Mouse (Mus musculus): Measurements from ENCODE around the gene Nrxn3. TPM values are rescaled to one million over a fixed set of nuclear protein-coding genes. Genes with fewer than 3 reads are reported as not detected.

Nrxn3 gene
- polyA plus RNA-seq, 1 experiment = 0.19 TPM

DNA sequence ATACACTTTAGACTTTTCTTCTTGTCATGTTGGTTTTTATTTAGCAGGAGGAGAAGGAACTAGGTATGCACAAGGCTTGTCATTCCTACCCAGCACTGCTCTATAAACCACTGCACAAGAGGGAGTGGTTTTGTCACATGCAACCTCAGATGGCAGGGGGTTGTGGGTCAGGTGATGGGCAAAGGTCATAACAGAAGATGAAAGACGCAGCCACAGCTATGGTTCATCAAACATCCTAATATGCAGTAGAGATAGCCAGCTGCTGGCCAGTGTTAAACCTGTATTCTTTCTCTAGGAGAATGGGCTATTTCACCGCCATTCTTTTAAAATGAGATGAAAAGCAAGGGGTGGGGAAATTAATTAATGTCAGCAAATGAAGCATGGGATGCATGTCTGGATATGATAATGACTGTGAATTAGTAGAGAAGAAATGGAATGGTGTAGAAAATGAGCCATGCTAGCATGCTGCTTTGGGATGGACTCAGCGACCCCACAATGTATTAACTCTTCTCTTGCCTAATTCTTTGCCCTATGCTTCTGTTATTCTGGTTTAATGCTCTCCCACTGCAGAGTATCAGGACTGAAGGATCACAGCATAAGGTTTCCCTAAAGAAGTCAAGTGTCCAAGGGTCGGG, 313.4 kb downstream of the Nrxn3 start:
- TF ChIP-seq POLR2A (IDR thresholded peaks at IDR 0.05; ENCODE audit: control insufficient read depth, extremely low read depth, insufficient read depth, low read length, poor library complexity) (no peak), CTCF (IDR thresholded peaks at IDR 0.05; ENCODE audit: borderline replicate concordance, control insufficient read depth, extremely low read depth, insufficient read depth, low read length, poor library complexity) (no peak)
- WGBS = 78% methylated on average over 4 of the region's 4 CpGs
- Histone ChIP-seq H3K4me1 (replicated peaks; ENCODE audit: control insufficient read depth, insufficient read depth, low read length) (no peaks in the 10 kb centered on the region), H3K27me3 (ENCODE audit: control insufficient read depth, insufficient read depth, low read length) (no peaks in the 10 kb centered on the region), H3K36me3 (ENCODE audit: control insufficient read depth, insufficient read depth, low read length) (no peaks in the 10 kb centered on the region), H3K4me3 (ENCODE audit: control insufficient read depth, insufficient read depth, low read length) (no peak overlapping the region), H3K27ac (ENCODE audit: control insufficient read depth, insufficient read depth, low read length) (no peak overlapping the region)
- DNase-seq = no peak

DNA sequence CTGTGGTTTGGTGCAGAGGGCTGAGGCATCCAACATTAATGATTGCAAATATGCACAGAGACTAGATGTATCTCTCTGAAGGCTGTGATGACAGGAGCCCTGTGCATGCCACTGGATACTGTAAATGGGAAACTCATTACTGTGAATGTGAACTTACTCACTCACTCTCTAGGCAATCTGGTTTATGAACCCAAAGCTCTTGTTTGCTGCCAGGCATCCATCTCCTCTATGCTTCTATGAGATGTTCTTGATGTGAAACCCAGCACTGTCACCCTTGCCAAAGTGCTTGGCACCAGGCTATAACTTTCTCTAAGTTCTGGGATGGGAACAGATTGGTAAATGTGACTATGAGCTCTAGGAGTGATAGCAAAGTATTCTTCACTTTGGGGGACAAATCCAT, 317.5 kb downstream of the Nrxn3 start:
- no peak overlapping the region for H3K4me3 ChIP-seq (ENCODE audit: control insufficient read depth, insufficient read depth, low read length)
- TF ChIP-seq POLR2A (IDR thresholded peaks at IDR 0.05; ENCODE audit: control insufficient read depth, extremely low read depth, insufficient read depth, low read length, poor library complexity) (no peak), CTCF (IDR thresholded peaks at IDR 0.05; ENCODE audit: borderline replicate concordance, control insufficient read depth, extremely low read depth, insufficient read depth, low read length, poor library complexity) (no peak)
- H3K36me3 ChIP-seq (ENCODE audit: control insufficient read depth, insufficient read depth, low read length) = no peaks in the 10 kb centered on the region
- no peak overlapping the region for H3K27ac ChIP-seq (ENCODE audit: control insufficient read depth, insufficient read depth, low read length)
- DNase-seq = no peak
- no peaks in the 10 kb centered on the region for H3K27me3 ChIP-seq (ENCODE audit: control insufficient read depth, insufficient read depth, low read length)
- no peaks in the 10 kb centered on the region for H3K4me1 ChIP-seq (replicated peaks; ENCODE audit: control insufficient read depth, insufficient read depth, low read length)

DNA sequence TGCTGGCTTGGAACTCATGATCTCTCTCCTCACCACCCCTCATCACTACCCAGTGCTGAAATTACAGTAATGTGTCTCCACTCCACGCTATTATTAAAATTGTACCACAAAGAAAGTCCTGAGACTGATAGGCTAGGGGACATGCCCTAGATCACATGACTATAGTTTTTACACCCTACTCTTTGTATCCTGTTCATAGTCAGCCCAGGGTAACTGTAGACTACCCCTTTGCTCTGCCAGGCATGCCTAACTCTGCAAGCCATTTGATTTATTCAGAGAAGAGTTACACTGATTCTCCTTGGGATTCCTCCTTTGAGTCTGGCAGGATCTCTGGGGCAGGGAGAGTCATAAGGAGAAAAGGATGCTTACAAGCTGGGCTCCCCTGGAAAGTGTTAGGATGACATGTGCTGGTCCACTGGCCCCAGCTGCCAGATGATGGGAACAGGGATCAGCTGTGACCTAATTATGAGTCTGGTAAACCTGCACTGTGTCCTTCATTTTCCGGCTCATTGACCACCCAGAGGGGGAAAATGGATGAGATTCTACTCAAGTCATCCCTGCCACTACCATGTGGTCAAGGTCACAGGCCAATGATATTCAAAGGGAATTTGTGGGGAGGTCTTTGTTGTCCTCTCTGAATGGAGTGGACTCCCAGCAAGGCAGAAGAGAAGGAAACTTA, 318.9 kb downstream of the Nrxn3 start:
- 89% methylated on average over 2 of the region's 2 CpGs for WGBS
- Histone ChIP-seq H3K27ac (ENCODE audit: control insufficient read depth, insufficient read depth, low read length) (no peak overlapping the region), H3K4me3 (ENCODE audit: control insufficient read depth, insufficient read depth, low read length) (no peak overlapping the region), H3K4me1 (replicated peaks; ENCODE audit: control insufficient read depth, insufficient read depth, low read length) (no peaks in the 10 kb centered on the region), H3K27me3 (ENCODE audit: control insufficient read depth, insufficient read depth, low read length) (no peaks in the 10 kb centered on the region), H3K36me3 (ENCODE audit: control insufficient read depth, insufficient read depth, low read length) (no peaks in the 10 kb centered on the region)
- no peak for DNase-seq
- TF ChIP-seq CTCF (IDR thresholded peaks at IDR 0.05; ENCODE audit: borderline replicate concordance, control insufficient read depth, extremely low read depth, insufficient read depth, low read length, poor library complexity) = no peak
- TF ChIP-seq POLR2A (IDR thresholded peaks at IDR 0.05; ENCODE audit: control insufficient read depth, extremely low read depth, insufficient read depth, low read length, poor library complexity) = no peak

DNA sequence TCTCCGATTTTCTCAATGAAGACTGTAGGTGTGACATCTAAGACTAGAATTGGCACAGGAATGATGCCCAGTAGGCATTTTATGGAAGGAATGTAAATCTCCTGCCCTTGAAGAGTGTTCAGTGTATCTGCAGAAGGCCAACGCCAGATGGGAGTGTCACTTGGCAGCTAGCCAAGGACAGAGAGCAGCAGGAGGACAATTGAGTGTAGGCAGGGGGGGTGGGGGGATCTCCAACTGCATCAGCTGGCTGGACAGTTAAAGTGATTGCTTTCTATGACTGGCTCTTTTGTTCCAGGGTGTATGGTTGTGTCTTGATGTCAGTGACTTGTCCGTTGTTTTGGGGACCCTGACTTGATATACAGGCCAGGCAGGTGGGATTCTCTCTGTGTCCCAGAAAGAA, 326.6 kb downstream of the Nrxn3 start:
- Histone ChIP-seq H3K4me1 (replicated peaks; ENCODE audit: control insufficient read depth, insufficient read depth, low read length) (no peaks in the 10 kb centered on the region), H3K27ac (ENCODE audit: control insufficient read depth, insufficient read depth, low read length) (no peak overlapping the region), H3K36me3 (ENCODE audit: control insufficient read depth, insufficient read depth, low read length) (no peaks in the 10 kb centered on the region), H3K4me3 (ENCODE audit: control insufficient read depth, insufficient read depth, low read length) (no peak overlapping the region), H3K27me3 (ENCODE audit: control insufficient read depth, insufficient read depth, low read length) (no peaks in the 10 kb centered on the region)
- DNase-seq = no peak
- WGBS = 63% methylated on average over 3 of the region's 3 CpGs
- no peak for TF ChIP-seq CTCF (IDR thresholded peaks at IDR 0.05; ENCODE audit: borderline replicate concordance, control insufficient read depth, extremely low read depth, insufficient read depth, low read length, poor library complexity)
- no peak for TF ChIP-seq POLR2A (IDR thresholded peaks at IDR 0.05; ENCODE audit: control insufficient read depth, extremely low read depth, insufficient read depth, low read length, poor library complexity)

DNA sequence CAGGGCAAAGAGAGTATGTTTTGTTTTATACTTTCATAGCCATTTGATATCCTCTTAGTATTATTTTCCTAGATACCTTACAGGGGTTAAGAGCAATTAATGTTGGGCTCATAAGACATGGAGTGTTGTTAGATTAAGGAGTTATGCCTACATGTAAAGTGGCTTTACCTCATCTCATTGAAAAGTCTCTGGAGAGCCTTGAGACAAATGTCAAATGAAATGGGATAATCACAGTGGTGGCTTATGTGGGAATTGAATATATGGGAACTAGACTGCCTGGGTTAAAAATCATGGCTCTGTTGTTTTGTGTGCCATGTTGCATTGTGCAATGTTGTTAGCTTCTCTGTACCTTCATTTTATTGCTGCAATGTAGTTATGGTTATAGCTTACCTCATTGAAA, 327.0 kb downstream of the Nrxn3 start:
- Histone ChIP-seq H3K27me3 (ENCODE audit: control insufficient read depth, insufficient read depth, low read length) (no peaks in the 10 kb centered on the region), H3K4me3 (ENCODE audit: control insufficient read depth, insufficient read depth, low read length) (no peak overlapping the region), H3K4me1 (replicated peaks; ENCODE audit: control insufficient read depth, insufficient read depth, low read length) (no peaks in the 10 kb centered on the region), H3K27ac (ENCODE audit: control insufficient read depth, insufficient read depth, low read length) (no peak overlapping the region), H3K36me3 (ENCODE audit: control insufficient read depth, insufficient read depth, low read length) (no peaks in the 10 kb centered on the region)
- DNase-seq = no peak
- TF ChIP-seq CTCF (IDR thresholded peaks at IDR 0.05; ENCODE audit: borderline replicate concordance, control insufficient read depth, extremely low read depth, insufficient read depth, low read length, poor library complexity) = no peak
- TF ChIP-seq POLR2A (IDR thresholded peaks at IDR 0.05; ENCODE audit: control insufficient read depth, extremely low read depth, insufficient read depth, low read length, poor library complexity) = no peak

DNA sequence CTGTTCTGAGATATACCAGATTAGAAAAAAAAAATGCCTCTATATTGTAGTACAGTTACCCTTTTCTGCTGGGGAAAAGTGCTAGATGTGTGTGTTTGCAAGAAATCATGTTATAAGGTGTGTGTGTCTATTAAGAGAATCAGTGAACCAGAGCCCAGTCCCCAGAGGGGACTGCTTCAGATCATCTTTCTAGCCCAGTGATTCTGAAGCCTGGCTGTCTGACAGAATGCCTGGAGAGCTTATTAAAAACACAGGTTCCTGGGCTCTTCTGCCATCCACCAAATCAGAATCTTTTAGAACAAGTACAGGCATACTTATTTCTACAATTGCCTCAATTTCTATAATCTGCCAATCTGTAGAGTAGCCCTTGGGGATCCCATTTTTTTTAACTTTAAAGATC, 349.8 kb downstream of the Nrxn3 start:
- Histone ChIP-seq H3K27me3 (ENCODE audit: control insufficient read depth, insufficient read depth, low read length) (no peaks in the 10 kb centered on the region), H3K36me3 (ENCODE audit: control insufficient read depth, insufficient read depth, low read length) (no peaks in the 10 kb centered on the region), H3K27ac (ENCODE audit: control insufficient read depth, insufficient read depth, low read length) (no peak overlapping the region), H3K4me3 (ENCODE audit: control insufficient read depth, insufficient read depth, low read length) (no peak overlapping the region), H3K4me1 (replicated peaks; ENCODE audit: control insufficient read depth, insufficient read depth, low read length) (no peaks in the 10 kb centered on the region)
- no peak for TF ChIP-seq POLR2A (IDR thresholded peaks at IDR 0.05; ENCODE audit: control insufficient read depth, extremely low read depth, insufficient read depth, low read length, poor library complexity)
- no peak for TF ChIP-seq CTCF (IDR thresholded peaks at IDR 0.05; ENCODE audit: borderline replicate concordance, control insufficient read depth, extremely low read depth, insufficient read depth, low read length, poor library complexity)
- DNase-seq = no peak

Data from thymus, adult 2 months (tissue).